Mouse (Mus musculus) CH12.LX (cell line): ENCODE measurements around the gene Arpc3. TPM values are rescaled to one million over a fixed set of nuclear protein-coding genes. Genes with fewer than 3 reads are reported as not detected.
A peak's percentile ranks its signal among the peaks of the same experiment; 100 is the strongest.

ENCODE experiments used
- DNase-seq: peaks from one replicate; pipeline ENCODE4 v3.0.0-alpha.2; 2013; ENCODE audit errors: extremely low read depth
- H3K27ac ChIP-seq: 2 replicates; pipeline ENCODE4 v1.5.1; 2012; ENCODE audit warnings: low read depth, mild to moderate bottlenecking, control low read depth, moderate library complexity; ENCODE audit not compliant: insufficient read depth
- H3K27me3 ChIP-seq: replicated peaks from 2 replicates; pipeline ENCODE3; 2012; ENCODE audit warnings: inconsistent platforms
- H3K36me3 ChIP-seq, 2 experiments: replicated peaks in 1 of 2; 2 replicates each; pipeline versions ENCODE3 to v1.6.1; 2012; ENCODE audit warnings: inconsistent platforms in 1 of 2, low read length in 1 of 2, mild to moderate bottlenecking in 1 of 2, mixed read lengths in 1 of 2, moderate library complexity in 1 of 2; ENCODE audit not compliant: control insufficient read depth in 1 of 2, insufficient read depth in 1 of 2
- H3K4me1 ChIP-seq, 2 experiments: 2 replicates each; pipeline ENCODE4 v1.6.1; 2012; ENCODE audit warnings: inconsistent platforms in 1 of 2, moderate library complexity in 1 of 2; ENCODE audit not compliant: insufficient read depth in 2 of 2, control insufficient read depth in 1 of 2
- H3K4me2 ChIP-seq: 2 replicates; pipeline ENCODE4 v1.6.1; 2012; ENCODE audit warnings: low read depth, mild to moderate bottlenecking, control low read depth; ENCODE audit not compliant: poor library complexity, insufficient read depth, severe bottlenecking
- H3K4me3 ChIP-seq, 3 experiments: fragments of 150-350 bp in 1 of 3; sonication (generic) in 1 of 3; replicated peaks in 1 of 3; 2 replicates each; pipeline versions ENCODE3 to v1.5.1; 2011 to 2012; ENCODE audit warnings: low read depth in 2 of 3, low read length in 2 of 3, mild to moderate bottlenecking in 2 of 3, moderate library complexity in 2 of 3, control low read depth in 1 of 3, improper control_type of control experiment in 1 of 3, inconsistent platforms in 1 of 3, mixed read lengths in 1 of 3; ENCODE audit not compliant: poor library complexity in 1 of 3
- H3K79me2 ChIP-seq: replicated peaks from 2 replicates; pipeline ENCODE4 v1.6.1; 2012; ENCODE audit warnings: mild to moderate bottlenecking, moderate library complexity; ENCODE audit not compliant: control insufficient read depth, poor library complexity, insufficient read depth, severe bottlenecking; ENCODE audit errors: extremely low read depth
- H3K9ac ChIP-seq: 2 replicates; pipeline ENCODE4 v1.6.1; 2012; ENCODE audit warnings: low read depth, mild to moderate bottlenecking, control low read depth, moderate library complexity; ENCODE audit not compliant: insufficient read depth
- H3K9me3 ChIP-seq: replicated peaks from 2 replicates; pipeline ENCODE3; 2012; ENCODE audit warnings: low read length, inconsistent platforms, mixed read lengths
- CTCF ChIP-seq, 2 experiments: IDR thresholded peaks in 1 of 2; conservative IDR thresholded peaks in 1 of 2; 2 replicates each; pipeline ENCODE4 v1.5.1; 2011 to 2012; ENCODE audit warnings: low read depth in 2 of 2, low read length in 2 of 2, improper control_type of control experiment in 1 of 2, inconsistent platforms in 1 of 2, mild to moderate bottlenecking in 1 of 2, moderate library complexity in 1 of 2
- ELF1 ChIP-seq: IDR thresholded peaks from 2 replicates; pipeline ENCODE4 v1.6.1; 2014; ENCODE audit warnings: low read depth, mild to moderate bottlenecking, inconsistent platforms, low read length, improper control_type of control experiment
- GABPA ChIP-seq: IDR thresholded peaks from 2 replicates; pipeline ENCODE4 v1.6.1; 2012; ENCODE audit warnings: low read depth, low read length, improper control_type of control experiment, inconsistent platforms; ENCODE audit not compliant: insufficient replicate concordance
- IRF4 ChIP-seq: IDR thresholded peaks from 2 replicates; pipeline ENCODE4 v1.6.1; 2014; ENCODE audit warnings: low read depth, mild to moderate bottlenecking, inconsistent platforms, low read length, improper control_type of control experiment
- MAX ChIP-seq: IDR thresholded peaks from 2 replicates; pipeline ENCODE4 v1.6.1; 2011; ENCODE audit warnings: low read length, improper control_type of control experiment
- MEF2A ChIP-seq: IDR thresholded peaks from 2 replicates; pipeline ENCODE4 v1.6.1; 2014; ENCODE audit warnings: low read depth, mild to moderate bottlenecking, inconsistent platforms, low read length, improper control_type of control experiment, borderline replicate concordance
- NELFE ChIP-seq: IDR thresholded peaks from 2 replicates; pipeline ENCODE4 v1.6.1; 2011; ENCODE audit warnings: low read depth, low read length, improper control_type of control experiment
- NRF1 ChIP-seq: IDR thresholded peaks from 2 replicates; pipeline ENCODE4 v1.6.1; 2014; ENCODE audit warnings: low read depth, mild to moderate bottlenecking, inconsistent platforms, low read length, improper control_type of control experiment, moderate library complexity
- PAX5 ChIP-seq: IDR thresholded peaks from 2 replicates; pipeline ENCODE4 v1.6.1; 2012; ENCODE audit warnings: low read length, inconsistent platforms, mixed read lengths
- RAD21 ChIP-seq: IDR thresholded peaks from 2 replicates; pipeline ENCODE4 v1.6.1; 2011; ENCODE audit warnings: low read depth, mild to moderate bottlenecking, low read length, improper control_type of control experiment, moderate library complexity
- RCOR1 ChIP-seq: conservative IDR thresholded peaks from 2 replicates; pipeline ENCODE4 v1.6.1; 2012; ENCODE audit warnings: low read depth, mild to moderate bottlenecking, inconsistent platforms, low read length, improper control_type of control experiment
- SMC3 ChIP-seq: IDR thresholded peaks from 2 replicates; pipeline ENCODE4 v1.6.1; 2011; ENCODE audit warnings: low read depth, low read length, improper control_type of control experiment
- TBP ChIP-seq: conservative IDR thresholded peaks from 2 replicates; pipeline ENCODE4 v1.6.1; 2011; ENCODE audit warnings: low read depth, low read length, improper control_type of control experiment
- TCF12 ChIP-seq: IDR thresholded peaks from 2 replicates; pipeline ENCODE4 v1.6.1; 2014; ENCODE audit warnings: low read depth, mild to moderate bottlenecking, inconsistent platforms, low read length, improper control_type of control experiment
- USF1 ChIP-seq: IDR thresholded peaks from 2 replicates; pipeline ENCODE4 v1.6.1; 2014; ENCODE audit warnings: low read depth, mild to moderate bottlenecking, inconsistent platforms, low read length, improper control_type of control experiment
- ZC3H11A ChIP-seq: IDR thresholded peaks from 2 replicates; pipeline ENCODE4 v1.6.1; 2012; ENCODE audit warnings: low read depth, mild to moderate bottlenecking, inconsistent platforms, low read length, improper control_type of control experiment
- ZNF384 ChIP-seq: IDR thresholded peaks from 2 replicates; pipeline ENCODE4 v1.6.1; 2012; ENCODE audit warnings: low read depth, low read length, improper control_type of control experiment, inconsistent platforms
- dilution Hi-C: fragments of 300-500 bp; cut with MboI; formaldehyde crosslinking; loops from 2 replicates; pipeline ENCODE4 v1.14.3; 2020; ENCODE audit warnings: low sequenced_read_pairs; ENCODE audit not compliant: extremely low pct_unique_long_range_greater_than_20kb, extremely low pct_ligation_motif_present
- in situ Hi-C: fragments of 300-500 bp; cut with MboI; formaldehyde crosslinking; loops from 3 replicates; pipeline ENCODE4 v1.14.3; 2019; ENCODE audit warnings: low sequenced_read_pairs, low pct_ligation_motif_present, low pct_unique_long_range_greater_than_20kb, mixed read lengths
- polyA plus RNA-seq: library from polyadenylated mRNA; unstranded; fragments of >175 nt; gene quantifications from 2 replicates; pipeline ENCODE4 v1.2.1, GENCODE M21; 2012; ENCODE audit warnings: low read depth; ENCODE audit not compliant: insufficient read length
- total RNA-seq, 2 experiments: library from RNA; depleted of rRNA; stranded (reverse); fragments of 300-350 nt in 1 of 2; fragments of >200 nt in 1 of 2; gene quantifications; 2 replicates each; pipeline ENCODE4 v1.2.3; 2012 to 2014

The Arpc3 gene
- total and polyA plus RNA-seq, 3 experiments: 256 to 543 (median 297) TPM

DNA sequence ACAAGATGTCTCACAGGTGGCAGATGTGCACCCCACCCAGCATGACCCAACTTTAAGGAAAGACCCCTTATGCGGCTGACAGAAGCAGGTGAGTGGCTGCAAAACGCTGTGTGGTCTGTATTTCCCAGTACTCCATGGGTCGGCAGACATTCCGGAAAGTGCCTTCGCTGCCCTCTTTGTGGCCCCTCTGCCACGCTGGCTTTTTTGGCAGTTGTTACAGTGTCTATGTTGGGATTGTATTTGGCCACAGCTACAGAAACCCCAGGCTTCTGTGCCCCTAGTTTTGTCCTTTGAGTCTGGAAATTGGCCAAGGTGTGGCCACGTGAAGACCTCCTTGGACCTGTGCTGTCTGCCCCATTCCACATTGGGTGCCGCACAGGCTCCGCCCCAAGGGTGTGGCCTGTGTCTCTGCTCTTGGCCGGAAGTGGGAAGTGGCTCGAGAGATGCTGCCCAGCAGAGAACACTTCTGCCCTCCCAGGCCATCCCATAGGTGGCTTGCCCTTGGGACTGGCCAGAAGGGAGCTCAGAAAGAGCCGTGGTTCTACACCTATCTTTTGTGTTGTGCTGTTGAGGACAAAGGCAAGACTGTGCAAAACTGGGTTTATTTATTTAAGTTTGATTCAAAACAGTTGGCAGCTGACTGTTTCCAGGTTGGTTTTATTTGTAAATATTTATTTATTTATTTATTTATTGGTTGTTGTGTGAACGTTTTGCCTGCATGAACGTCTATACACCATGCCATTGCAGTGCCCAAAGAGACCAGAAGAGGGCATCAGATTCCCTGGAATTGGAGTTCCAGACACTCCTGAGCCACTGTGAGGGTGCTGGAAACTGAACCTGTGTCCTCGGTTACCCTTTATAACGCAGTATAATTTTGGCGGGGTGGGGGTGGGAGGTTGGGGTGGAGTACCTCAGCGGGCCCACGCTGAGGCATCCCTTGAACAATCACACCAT lies 18.3 kb downstream of the Arpc3 start:
- H3K4me3 ChIP-seq: no peak overlapping the region
- no peaks in the 10 kb centered on the region for H3K27me3 ChIP-seq
- no peak overlapping the region for H3K4me2 ChIP-seq
- dilution Hi-C loops: no loop called here
- H3K9ac ChIP-seq: no peak overlapping the region
- H3K79me2 ChIP-seq: no peaks in the 10 kb centered on the region
- TF ChIP-seq CTCF (conservative IDR thresholded peaks at IDR 0.05 in 1 of 2, IDR thresholded peaks at IDR 0.05 in 1 of 2; ENCODE audit: low read depth in 2 of 2, low read length in 2 of 2) (peak in 1 of 2 experiments; percentile 17; a peak in 1 of 4 replicates), USF1 (no peak)
- peaks cover 2% of the 10 kb centered on the region for H3K9me3 ChIP-seq
- in situ Hi-C loops: no loop called here
- no peaks in the 10 kb centered on the region for H3K4me1 ChIP-seq
- DNase-seq: no peak
- no peak overlapping the region for H3K27ac ChIP-seq
- H3K36me3 ChIP-seq: peaks cover 31 to 46% of the 10 kb centered on the region in 2 experiments

DNA sequence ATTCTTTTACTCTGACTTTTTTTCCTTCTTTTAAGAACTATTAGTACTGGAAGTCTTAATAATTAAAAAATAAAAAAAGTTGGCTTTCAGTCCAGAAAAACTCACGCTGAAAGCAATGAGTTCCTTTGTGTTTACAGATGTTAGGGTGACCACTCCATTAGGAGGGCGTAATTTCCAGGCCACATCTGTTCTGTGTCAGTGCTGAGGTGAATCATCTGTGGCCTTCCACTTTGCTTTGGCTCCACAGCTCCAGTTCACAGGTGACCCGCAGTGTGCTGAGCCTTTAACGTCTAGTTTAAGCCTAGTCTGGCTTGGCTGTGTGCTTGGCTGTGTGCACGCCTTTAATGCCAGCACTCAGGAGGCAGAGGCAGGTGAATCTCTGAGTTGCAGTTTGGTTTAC lies 20.2 kb downstream of the Arpc3 start:
- dilution Hi-C loops: no loop called here
- no peaks in the 10 kb centered on the region for H3K27me3 ChIP-seq
- H3K4me2 ChIP-seq: no peak overlapping the region
- H3K9ac ChIP-seq: no peak overlapping the region
- H3K4me1 ChIP-seq: no peaks in the 10 kb centered on the region
- no peaks in the 10 kb centered on the region for H3K79me2 ChIP-seq
- DNase-seq: no peak
- no peak for TF ChIP-seq MAX
- TF ChIP-seq GABPA: no peak
- no peak for TF ChIP-seq RCOR1
- no peak for TF ChIP-seq ELF1
- no peak for TF ChIP-seq USF1
- TF ChIP-seq ZNF384: no peak
- TF ChIP-seq ZC3H11A: no peak
- no peak for TF ChIP-seq MEF2A
- TF ChIP-seq TCF12: no peak
- no peak for TF ChIP-seq RAD21
- TF ChIP-seq NRF1: no peak
- TF ChIP-seq SMC3: no peak
- TF ChIP-seq PAX5: no peak
- no peak for TF ChIP-seq NELFE
- TF ChIP-seq IRF4: no peak
- no peak for TF ChIP-seq TBP
- H3K4me3 ChIP-seq: no peak overlapping the region
- H3K9me3 ChIP-seq: peaks cover 2% of the 10 kb centered on the region
- peaks cover 13 to 27% of the 10 kb centered on the region in 2 experiments for H3K36me3 ChIP-seq
- no peak overlapping the region for H3K27ac ChIP-seq
- in situ Hi-C loops: no loop called here
